In the genomic region with DNA sequence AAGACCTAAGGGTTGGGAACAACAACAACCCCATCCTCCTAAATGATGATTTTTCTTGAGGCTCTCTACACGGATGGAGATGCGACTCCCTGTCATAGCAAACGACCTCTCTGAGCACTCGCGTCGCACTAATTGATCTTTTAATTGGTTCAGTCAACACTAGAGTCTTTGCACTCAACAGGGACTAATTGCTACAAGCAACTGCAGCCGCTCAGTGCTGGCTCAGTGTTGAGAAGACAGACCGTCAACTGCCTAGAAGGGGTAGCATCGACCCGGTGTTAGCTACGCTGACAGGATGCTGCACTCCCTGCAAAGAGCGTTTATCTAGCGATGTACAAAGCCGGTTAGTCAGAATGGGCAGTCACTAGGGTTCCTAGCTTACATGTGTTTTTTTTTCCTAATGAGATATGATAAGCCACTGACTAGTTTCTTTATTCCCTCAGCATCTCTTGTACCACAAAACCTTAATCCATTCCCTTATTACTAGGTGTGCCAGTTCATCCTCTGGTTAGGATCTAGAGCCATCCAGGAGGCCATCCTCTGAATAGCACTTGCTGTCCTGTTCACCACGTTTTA, we compare ENCODE assay signal across 31 mouse cellular contexts.
DNase-seq lines count a peak whose midpoint lies in the region; ATAC-seq and TF ChIP-seq lines count a peak whose summit lies in the region.
"Had no signal": no experiment of that assay in that cellular context is flagged by ENCODE, and none has a peak within 500 bp of the region (broad histone marks: within the 10 kb centered on the region; RNA-seq: fewer than 3 reads in every experiment).

No protein-coding gene starts in this region.

- WGBS in forebrain, embryonic 13.5 days, result 31% methylated on average over 15 of the region's 15 CpGs
- WGBS in forebrain, embryonic 10.5 days, result 61% methylated on average over 15 of the region's 15 CpGs
- WGBS in midbrain, postnatal 0 days, result 65% methylated on average over 15 of the region's 15 CpGs
- WGBS in midbrain, embryonic 10.5 days, result 69% methylated on average over 15 of the region's 15 CpGs
- WGBS in forebrain, postnatal 0 days, result 33% methylated on average over 15 of the region's 15 CpGs
- 59% methylated on average over 15 of the region's 15 CpGs for WGBS in kidney, embryonic 14.5 days

- no peak overlapping the region for H3K9ac ChIP-seq in forebrain, embryonic 13.5 days
- H3K9ac ChIP-seq in midbrain, postnatal 0 days (replicated peaks; ENCODE audit: low read length, poor library complexity, severe bottlenecking), result no peak overlapping the region
- H3K9ac ChIP-seq in forebrain, postnatal 0 days, result no peak overlapping the region
- no peak overlapping the region for H3K9ac ChIP-seq in kidney, embryonic 14.5 days (ENCODE audit: low read depth, low read length)
- H3K9ac ChIP-seq: embryonic facial prominence, embryonic 15.5 days; heart, embryonic 15.5 days; hindbrain, embryonic 12.5 days; kidney, embryonic 15.5 days; limb, embryonic 13.5 days; lung, embryonic 15.5 days; neural tube, embryonic 13.5 days had no signal

- TF ChIP-seq CTCF in midbrain, postnatal 0 days (IDR thresholded peaks at IDR 0.05), result no peak
- TF ChIP-seq CTCF in forebrain, postnatal 0 days (IDR thresholded peaks at IDR 0.05; ENCODE audit: low read depth), result no peak

- H3K27ac ChIP-seq in forebrain, embryonic 13.5 days, result no peak overlapping the region
- no peak overlapping the region for H3K27ac ChIP-seq in forebrain, embryonic 10.5 days
- no peak overlapping the region for H3K27ac ChIP-seq in midbrain, postnatal 0 days (ENCODE audit: low read depth, low read length)
- H3K27ac ChIP-seq in midbrain, embryonic 10.5 days (replicated peaks), result no peak overlapping the region
- H3K27ac ChIP-seq in forebrain, postnatal 0 days (ENCODE audit: low read depth, low read length), result no peak overlapping the region
- no peak overlapping the region for H3K27ac ChIP-seq in kidney, embryonic 14.5 days (ENCODE audit: low read depth, low read length)
- H3K27ac ChIP-seq: embryonic facial prominence, embryonic 15.5 days; heart, embryonic 10.5 days; heart, embryonic 15.5 days; hindbrain, embryonic 12.5 days; kidney, embryonic 15.5 days; layer of hippocampus, adult 2 months; left cerebral cortex, adult 2 months; limb, embryonic 13.5 days; lung, embryonic 15.5 days; neural tube, embryonic 13.5 days; stomach, postnatal 0 days had no signal

- peak; percentile 62; the same call in 1 of the 2 replicates for ATAC-seq in forebrain, embryonic 13.5 days
- ATAC-seq in midbrain, postnatal 0 days (ENCODE audit: low FRiP score), result no peak
- ATAC-seq in forebrain, postnatal 0 days, result peak; percentile 27; the same call in 1 of the 2 replicates
- ATAC-seq in kidney, embryonic 14.5 days (ENCODE audit: low FRiP score, low TSS enrichment), result no peak
- ATAC-seq: inflammation-experienced regulatory T-cells, adult 6 months had no signal

- no peak for DNase-seq in forebrain, embryonic 10.5 days (ENCODE audit: extremely low spot score, low spot score)
- peak; percentile 46 for DNase-seq in midbrain, postnatal 0 days (ENCODE audit: low spot score)
- no peak for DNase-seq in midbrain, embryonic 10.5 days (ENCODE audit: low spot score)
- DNase-seq in forebrain, postnatal 0 days, result no peak
- DNase-seq in spleen, postnatal 4 days (ENCODE audit: low spot score in 2 of 2), result no peak
- DNase-seq: adrenal gland, adult 8-10 months; B cell, adult 2 months; cerebellum, adult 9-10 months; cerebellum, postnatal 36 days; gastrocnemius, postnatal 25 days; heart, adult 11 months; kidney, adult 11 months; kidney, postnatal 36 days; right cerebral cortex, postnatal 25 days; thymus, adult 18-20 months; thymus, postnatal 25 days had no signal

- no peak overlapping the region; the same call in 1 of the 2 replicates for H3K4me2 ChIP-seq in forebrain, embryonic 13.5 days
- no peak overlapping the region for H3K4me2 ChIP-seq in midbrain, postnatal 0 days (ENCODE audit: low read depth, low read length, poor library complexity, severe bottlenecking)
- no peak overlapping the region for H3K4me2 ChIP-seq in forebrain, postnatal 0 days (ENCODE audit: low read depth)
- H3K4me2 ChIP-seq in kidney, embryonic 14.5 days (replicated peaks; ENCODE audit: low read depth, low read length), result no peak overlapping the region
- H3K4me2 ChIP-seq: embryonic facial prominence, embryonic 15.5 days; heart, embryonic 15.5 days; hindbrain, embryonic 12.5 days; kidney, embryonic 15.5 days; limb, embryonic 13.5 days; liver, embryonic 11.5 days; lung, embryonic 15.5 days; neural tube, embryonic 13.5 days had no signal

- H3K36me3 ChIP-seq in forebrain, embryonic 13.5 days (ENCODE audit: poor library complexity, severe bottlenecking), result no peaks in the 10 kb centered on the region
- H3K36me3 ChIP-seq in forebrain, embryonic 10.5 days (replicated peaks), result no peaks in the 10 kb centered on the region
- H3K36me3 ChIP-seq in midbrain, postnatal 0 days (ENCODE audit: insufficient read depth, low read length), result no peaks in the 10 kb centered on the region
- no peaks in the 10 kb centered on the region for H3K36me3 ChIP-seq in midbrain, embryonic 10.5 days
- no peaks in the 10 kb centered on the region for H3K36me3 ChIP-seq in forebrain, postnatal 0 days (ENCODE audit: insufficient read depth)
- H3K36me3 ChIP-seq in kidney, embryonic 14.5 days (ENCODE audit: control insufficient read depth, insufficient read depth, low read length), result no peaks in the 10 kb centered on the region
- H3K36me3 ChIP-seq: embryonic facial prominence, embryonic 15.5 days; heart, embryonic 10.5 days; heart, embryonic 15.5 days; hindbrain, embryonic 12.5 days; kidney, embryonic 15.5 days; limb, embryonic 13.5 days; lung, embryonic 15.5 days; neural tube, embryonic 13.5 days had no signal

- no peak overlapping the region for H3K4me3 ChIP-seq in forebrain, embryonic 13.5 days
- H3K4me3 ChIP-seq in forebrain, embryonic 10.5 days, result no peak overlapping the region
- H3K4me3 ChIP-seq in midbrain, postnatal 0 days (ENCODE audit: low read depth, low read length), result no peak overlapping the region
- H3K4me3 ChIP-seq in midbrain, embryonic 10.5 days, result no peak overlapping the region
- H3K4me3 ChIP-seq in forebrain, postnatal 0 days (ENCODE audit: low read depth, low read length), result no peak overlapping the region
- no peak overlapping the region for H3K4me3 ChIP-seq in kidney, embryonic 14.5 days (ENCODE audit: low read length)
- H3K4me3 ChIP-seq: embryonic facial prominence, embryonic 15.5 days; heart, embryonic 10.5 days; heart, embryonic 15.5 days; hindbrain, embryonic 12.5 days; kidney, embryonic 15.5 days; layer of hippocampus, adult 2 months; left cerebral cortex, adult 2 months; limb, embryonic 13.5 days; lung, embryonic 15.5 days; neural tube, embryonic 13.5 days had no signal

- no peaks in the 10 kb centered on the region for H3K9me3 ChIP-seq in forebrain, embryonic 13.5 days (replicated peaks)
- H3K9me3 ChIP-seq in forebrain, embryonic 10.5 days, result no peaks in the 10 kb centered on the region
- no peaks in the 10 kb centered on the region for H3K9me3 ChIP-seq in midbrain, postnatal 0 days (ENCODE audit: low read length)
- no peaks in the 10 kb centered on the region for H3K9me3 ChIP-seq in midbrain, embryonic 10.5 days (replicated peaks)
- H3K9me3 ChIP-seq in forebrain, postnatal 0 days (ENCODE audit: low read length), result no peaks in the 10 kb centered on the region
- no peaks in the 10 kb centered on the region for H3K9me3 ChIP-seq in kidney, embryonic 14.5 days (ENCODE audit: control insufficient read depth, low read length)
- H3K9me3 ChIP-seq: embryonic facial prominence, embryonic 15.5 days; heart, embryonic 10.5 days; heart, embryonic 15.5 days; hindbrain, embryonic 12.5 days; kidney, embryonic 15.5 days; limb, embryonic 13.5 days; lung, embryonic 15.5 days; neural tube, embryonic 13.5 days had no signal

- H3K27me3 ChIP-seq in forebrain, embryonic 13.5 days, result no peaks in the 10 kb centered on the region
- no peaks in the 10 kb centered on the region; the same call in 1 of the 2 replicates for H3K27me3 ChIP-seq in forebrain, embryonic 10.5 days (ENCODE audit: poor library complexity, severe bottlenecking)
- H3K27me3 ChIP-seq in midbrain, postnatal 0 days (ENCODE audit: insufficient read depth, low read length), result no peaks in the 10 kb centered on the region
- 0 out of 2 replicates have a peak, but pooled peaks cover 3% of the 10 kb centered on the region for H3K27me3 ChIP-seq in midbrain, embryonic 10.5 days (ENCODE audit: low read depth, poor library complexity, severe bottlenecking)
- H3K27me3 ChIP-seq in forebrain, postnatal 0 days (ENCODE audit: insufficient read depth, low read length), result no peaks in the 10 kb centered on the region
- peaks cover 5% of the 10 kb centered on the region; the same call in 1 of the 2 replicates for H3K27me3 ChIP-seq in kidney, embryonic 14.5 days (ENCODE audit: control insufficient read depth, insufficient read depth, low read length)
- H3K27me3 ChIP-seq: lung, embryonic 15.5 days; neural tube, embryonic 13.5 days had no signal

- peaks cover 15% of the 10 kb centered on the region; the same call in 1 of the 2 replicates for H3K4me1 ChIP-seq in forebrain, embryonic 13.5 days
- H3K4me1 ChIP-seq in forebrain, embryonic 10.5 days, result peaks cover 17% of the 10 kb centered on the region
- no peaks in the 10 kb centered on the region for H3K4me1 ChIP-seq in midbrain, postnatal 0 days (ENCODE audit: insufficient read depth, low read length)
- no peaks in the 10 kb centered on the region for H3K4me1 ChIP-seq in midbrain, embryonic 10.5 days
- peaks cover 9% of the 10 kb centered on the region; the same call in 1 of the 2 replicates for H3K4me1 ChIP-seq in forebrain, postnatal 0 days (ENCODE audit: insufficient read depth)
- H3K4me1 ChIP-seq in kidney, embryonic 14.5 days (ENCODE audit: control insufficient read depth, insufficient read depth, low read length), result no peaks in the 10 kb centered on the region
- H3K4me1 ChIP-seq: embryonic facial prominence, embryonic 15.5 days; heart, embryonic 10.5 days; heart, embryonic 15.5 days; hindbrain, embryonic 12.5 days; kidney, embryonic 15.5 days; limb, embryonic 13.5 days; lung, embryonic 15.5 days; neural tube, embryonic 13.5 days had no signal

Comparison
In these comparisons a context has a peak if more than half of its experiments do, and no peak if none do; other contexts are left out.
1. ATAC-seq: peak in forebrain, embryonic 13.5 days (single experiment) and forebrain, postnatal 0 days (single experiment); none in midbrain, postnatal 0 days (single experiment) and kidney, embryonic 14.5 days (single experiment).